ENCODE assay signal across 16 mouse cellular contexts in the genomic region with DNA sequence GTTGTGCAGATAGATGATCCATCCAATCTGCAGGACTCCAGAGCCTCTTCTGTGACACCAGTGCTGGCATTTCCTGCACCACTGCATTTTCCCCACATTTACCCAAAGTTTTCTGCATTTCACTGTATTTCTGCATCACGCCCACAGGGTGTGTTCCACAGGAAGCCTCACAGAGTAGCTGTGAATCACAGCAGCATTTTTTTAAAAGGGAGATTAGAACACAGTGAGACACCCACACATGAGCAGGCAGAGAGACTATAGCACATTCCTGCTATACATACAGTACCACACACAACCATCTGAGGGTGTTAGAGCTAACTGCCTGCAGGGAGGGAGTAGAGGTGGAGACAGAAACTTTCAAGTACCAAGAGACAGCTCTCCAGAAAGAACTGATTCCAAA.
DNase-seq lines count a peak whose midpoint lies in the region; ATAC-seq lines count a peak whose summit lies in the region.
"Had no signal": no experiment of that assay in that cellular context is flagged by ENCODE, and none has a peak within 500 bp of the region (broad histone marks: within the 10 kb centered on the region; RNA-seq: fewer than 3 reads in every experiment).

No protein-coding gene starts in this region.

- DNase-seq in frontal cortex, postnatal 10 days (ENCODE audit: low spot score in 2 of 2): no peak
- DNase-seq in layer of hippocampus, adult 9-11 months: peak; percentile 14
- no peak for DNase-seq in layer of hippocampus, adult 9-10 months (ENCODE audit: low spot score)
- peak; percentile 76 for DNase-seq in brain, adult 2 months (ENCODE audit: low read depth, low spot score)
- DNase-seq in left cerebral cortex, postnatal 36 days (ENCODE audit: low spot score in 2 of 2): peak; percentile 19 to 29
- DNase-seq in urinary bladder, adult 18-20 months (ENCODE audit: low spot score in 2 of 2): no peak
- no peak for DNase-seq in cerebellum, postnatal 4 days (ENCODE audit: low spot score in 2 of 2)
- DNase-seq: cerebellum, postnatal 10 days; gastrocnemius, postnatal 36 days; kidney, postnatal 4 days; lung, adult 2 months; lung, postnatal 4 days; thymus, adult 2 months had no signal

- intact Hi-C loops in left cerebral cortex, postnatal 36 days (cut with DNase I): loop anchor here (10.0 kb wide), 1 partner anchor 123 kb away; no protein-coding TSS in a partner anchor

- peak; percentile 98 for ATAC-seq in frontal cortex, adult (ENCODE audit: low TSS enrichment)
- ATAC-seq: forebrain, embryonic 15.5 days; intestine, embryonic 15.5 days had no signal

Comparison
In these comparisons a context has a peak if more than half of its experiments do, and no peak if none do; other contexts are left out.
1. DNase-seq: peak in layer of hippocampus, adult 9-11 months (single experiment), brain, adult 2 months (single experiment) and left cerebral cortex, postnatal 36 days (2 of 2); none in frontal cortex, postnatal 10 days (0 of 2), layer of hippocampus, adult 9-10 months (single experiment), urinary bladder, adult 18-20 months (0 of 2) and cerebellum, postnatal 4 days (0 of 2).